10 mouse cellular contexts compared by ENCODE assay signal in genomic region chr11:103184891-103185290, GRCm38 (mm10). TPM values are rescaled to one million over a fixed set of nuclear protein-coding genes. Genes with fewer than 3 reads are reported as not detected.
DNase-seq lines count a peak whose midpoint lies in the region; ATAC-seq and TF ChIP-seq lines count a peak whose summit lies in the region.
"Had no signal": no experiment of that assay in that cellular context is flagged by ENCODE, and none has a peak within 500 bp of the region (broad histone marks: within the 10 kb centered on the region; RNA-seq: fewer than 3 reads in every experiment).

No protein-coding gene starts in this region.

- ATAC-seq in hindbrain, embryonic 14.5 days (ENCODE audit: low FRiP score), result no peak; the same call in 1 of the 2 replicates
- no peak for ATAC-seq in hindbrain, embryonic 13.5 days (ENCODE audit: low FRiP score)

- no peak overlapping the region for H3K27ac ChIP-seq in hindbrain, embryonic 14.5 days
- no peak overlapping the region for H3K27ac ChIP-seq in hindbrain, embryonic 13.5 days
- no peak overlapping the region for H3K27ac ChIP-seq in spleen, adult 2 months (ENCODE audit: insufficient read depth, low read length)
- H3K27ac ChIP-seq in thymus, adult 2 months (ENCODE audit: control insufficient read depth, insufficient read depth, low read length), result no peak overlapping the region
- H3K27ac ChIP-seq: embryonic facial prominence, embryonic 12.5 days had no signal

- WGBS in hindbrain, embryonic 14.5 days, result 35% methylated on average over 2 of the region's 2 CpGs
- 48% methylated on average over 2 of the region's 2 CpGs for WGBS in hindbrain, embryonic 13.5 days
- WGBS in spleen, adult 2 months, result 68% methylated on average over 2 of the region's 2 CpGs
- 80% methylated on average over 2 of the region's 2 CpGs for WGBS in thymus, adult 2 months

- no peaks in the 10 kb centered on the region for H3K27me3 ChIP-seq in hindbrain, embryonic 14.5 days (ENCODE audit: control insufficient read depth, insufficient read depth, low read length)
- H3K27me3 ChIP-seq in hindbrain, embryonic 13.5 days, result peaks cover 23% of the 10 kb centered on the region
- H3K27me3 ChIP-seq in spleen, adult 2 months (ENCODE audit: control insufficient read depth, insufficient read depth, low read length), result no peaks in the 10 kb centered on the region
- H3K27me3 ChIP-seq in thymus, adult 2 months (ENCODE audit: control insufficient read depth, insufficient read depth, low read length), result no peaks in the 10 kb centered on the region

- TF ChIP-seq CTCF in spleen, adult 2 months (IDR thresholded peaks at IDR 0.05; ENCODE audit: extremely low read depth, insufficient read depth, insufficient read length, insufficient replicate concordance), result peak; percentile 49; the same call in 1 of the 2 replicates
- peak; percentile 69; the same call in 1 of the 2 replicates for TF ChIP-seq CTCF in brain, embryonic 14.5 days (IDR thresholded peaks at IDR 0.05; ENCODE audit: borderline replicate concordance, extremely low read depth, insufficient read depth, insufficient read length)
- TF ChIP-seq CTCF in thymus, adult 2 months (IDR thresholded peaks at IDR 0.05; ENCODE audit: borderline replicate concordance, control insufficient read depth, extremely low read depth, insufficient read depth, low read length, poor library complexity), result no peak

- no peaks in the 10 kb centered on the region for H3K4me1 ChIP-seq in hindbrain, embryonic 14.5 days (replicated peaks; ENCODE audit: control insufficient read depth, insufficient read depth, low read length)
- H3K4me1 ChIP-seq in hindbrain, embryonic 13.5 days (replicated peaks), result no peaks in the 10 kb centered on the region
- H3K4me1 ChIP-seq in spleen, adult 2 months (ENCODE audit: control insufficient read depth, insufficient read depth, insufficient read length), result no peaks in the 10 kb centered on the region
- no peaks in the 10 kb centered on the region for H3K4me1 ChIP-seq in thymus, adult 2 months (replicated peaks; ENCODE audit: control insufficient read depth, insufficient read depth, low read length)
- H3K4me1 ChIP-seq: embryonic facial prominence, embryonic 12.5 days had no signal

- peak; percentile 73 for DNase-seq in hindbrain, embryonic 14.5 days (ENCODE audit: low spot score)
- peak; percentile 42 to 59 for DNase-seq in spleen, adult 2 months (ENCODE audit: low read depth in 1 of 2, low spot score in 2 of 2)
- no peak for DNase-seq in spleen, postnatal 4 days (ENCODE audit: low spot score in 2 of 2)
- DNase-seq in brain, embryonic 14.5 days (ENCODE audit: low read depth), result peak; percentile 71
- DNase-seq in induced T-regulatory cell, adult 2 months (ENCODE audit: low read depth), result peak; percentile 81
- peak; percentile 56 for DNase-seq in thymus, adult 2 months
- DNase-seq in right cerebral cortex, postnatal 36 days (ENCODE audit: low spot score in 2 of 2), result no peak

- H3K9me3 ChIP-seq in hindbrain, embryonic 14.5 days (ENCODE audit: control insufficient read depth, low read length), result no peaks in the 10 kb centered on the region
- H3K9me3 ChIP-seq in hindbrain, embryonic 13.5 days, result no peaks in the 10 kb centered on the region
- H3K9me3 ChIP-seq: embryonic facial prominence, embryonic 12.5 days had no signal

- H3K36me3 ChIP-seq in hindbrain, embryonic 14.5 days (replicated peaks; ENCODE audit: control insufficient read depth, insufficient read depth), result no peaks in the 10 kb centered on the region; the same call in 1 of the 2 replicates
- H3K36me3 ChIP-seq in hindbrain, embryonic 13.5 days, result 0 out of 2 replicates have a peak, but pooled peaks cover 9% of the 10 kb centered on the region
- peaks cover 56% of the 10 kb centered on the region for H3K36me3 ChIP-seq in spleen, adult 2 months (ENCODE audit: control insufficient read depth, insufficient read depth, low read length)
- H3K36me3 ChIP-seq in thymus, adult 2 months (ENCODE audit: control insufficient read depth, insufficient read depth, low read length), result peaks cover 67% of the 10 kb centered on the region
- H3K36me3 ChIP-seq: embryonic facial prominence, embryonic 12.5 days had no signal

- no peak overlapping the region for H3K9ac ChIP-seq in hindbrain, embryonic 14.5 days
- H3K9ac ChIP-seq in hindbrain, embryonic 13.5 days, result no peak overlapping the region
- H3K9ac ChIP-seq: embryonic facial prominence, embryonic 12.5 days had no signal

- no peak overlapping the region for H3K4me3 ChIP-seq in hindbrain, embryonic 14.5 days (replicated peaks; ENCODE audit: low read length)
- H3K4me3 ChIP-seq in hindbrain, embryonic 13.5 days, result no peak overlapping the region
- H3K4me3 ChIP-seq in spleen, adult 2 months (ENCODE audit: extremely low read depth, insufficient read depth, insufficient read length), result no peak overlapping the region
- no peak overlapping the region for H3K4me3 ChIP-seq in thymus, adult 2 months (ENCODE audit: control insufficient read depth, insufficient read depth, low read length)
- H3K4me3 ChIP-seq: embryonic facial prominence, embryonic 12.5 days had no signal

- no peak for TF ChIP-seq POLR2A in spleen, adult 2 months (IDR thresholded peaks at IDR 0.05; ENCODE audit: low read depth, low read length)
- no peak for TF ChIP-seq POLR2A in brain, embryonic 14.5 days (IDR thresholded peaks at IDR 0.05; ENCODE audit: borderline replicate concordance, extremely low read depth, insufficient read depth, insufficient read length, poor library complexity, severe bottlenecking)
- no peak for TF ChIP-seq POLR2A in thymus, adult 2 months (IDR thresholded peaks at IDR 0.05; ENCODE audit: control insufficient read depth, extremely low read depth, insufficient read depth, low read length, poor library complexity)

- no peak overlapping the region for H3K4me2 ChIP-seq in hindbrain, embryonic 14.5 days (replicated peaks)
- no peak overlapping the region for H3K4me2 ChIP-seq in hindbrain, embryonic 13.5 days
- H3K4me2 ChIP-seq: embryonic facial prominence, embryonic 12.5 days had no signal

RNA-seq across cellular contexts. Expression of gene Fmnl1, which starts 14.0 kb away (rescaled TPM):
- polyA plus RNA-seq in hindbrain, embryonic 14.5 days (2014; fragmentation: Nextera tagmentation; extraction: Ambion mirVana), result 6.1 and 8.0 TPM in 2 replicates
- polyA plus RNA-seq in hindbrain, embryonic 13.5 days (2015; fragmentation: Nextera tagmentation; extraction: Ambion mirVana), result 3.1 and 3.3 TPM in 2 replicates
- polyA plus RNA-seq in spleen, adult 2 months (2012; rRNA removed), result 137 and 147 TPM in 2 replicates
- polyA plus RNA-seq in brain, embryonic 14.5 days (2012; rRNA removed), result 16.1 and 28.6 TPM in 2 replicates
- 235 and 264 TPM in 2 replicates for polyA plus RNA-seq in thymus, adult 2 months (2012; rRNA removed)

RNA-seq across cellular contexts. Expression of gene 1700023F06Rik, which starts 23.5 kb away (rescaled TPM):
- 1.9 TPM in 2 replicates for polyA plus RNA-seq in hindbrain, embryonic 14.5 days (2014; fragmentation: Nextera tagmentation; extraction: Ambion mirVana)
- 0.87 and 1.3 TPM in 2 replicates for polyA plus RNA-seq in hindbrain, embryonic 13.5 days (2015; fragmentation: Nextera tagmentation; extraction: Ambion mirVana)
- not detected in 2 replicates for polyA plus RNA-seq in spleen, adult 2 months (2012; rRNA removed)
- 1.4 and 1.7 TPM in 2 replicates for polyA plus RNA-seq in brain, embryonic 14.5 days (2012; rRNA removed)
- 0.23 and 0.35 TPM in 2 replicates for polyA plus RNA-seq in thymus, adult 2 months (2012; rRNA removed)

RNA-seq across cellular contexts. Expression of gene Spata32, which starts 33.3 kb away (rescaled TPM):
- 0.29 and 0.31 TPM in 2 replicates for polyA plus RNA-seq in hindbrain, embryonic 14.5 days (2014; fragmentation: Nextera tagmentation; extraction: Ambion mirVana)
- 0.40 and 0.58 TPM in 2 replicates for polyA plus RNA-seq in hindbrain, embryonic 13.5 days (2015; fragmentation: Nextera tagmentation; extraction: Ambion mirVana)
- polyA plus RNA-seq in spleen, adult 2 months (2012; rRNA removed), result not detected in 2 replicates
- polyA plus RNA-seq in brain, embryonic 14.5 days (2012; rRNA removed), result 0.48 and 0.68 TPM in 2 replicates
- polyA plus RNA-seq in thymus, adult 2 months (2012; rRNA removed), result not detected in 2 replicates
- polyA plus RNA-seq: embryonic facial prominence, embryonic 12.5 days; limb, embryonic 14.5 days had no signal

RNA-seq across cellular contexts. Expression of gene Hexim2, which starts 52.7 kb away (rescaled TPM):
- polyA plus RNA-seq in hindbrain, embryonic 14.5 days (2014; fragmentation: Nextera tagmentation; extraction: Ambion mirVana), result 20.9 and 24.2 TPM in 2 replicates
- 21.3 and 22.3 TPM in 2 replicates for polyA plus RNA-seq in hindbrain, embryonic 13.5 days (2015; fragmentation: Nextera tagmentation; extraction: Ambion mirVana)
- 2.3 and 3.0 TPM in 2 replicates for polyA plus RNA-seq in spleen, adult 2 months (2012; rRNA removed)
- 12.5 and 18.7 TPM in 2 replicates for polyA plus RNA-seq in brain, embryonic 14.5 days (2012; rRNA removed)
- polyA plus RNA-seq in thymus, adult 2 months (2012; rRNA removed), result 4.9 and 6.9 TPM in 2 replicates

Comparison
In these comparisons a context has a peak if more than half of its experiments do, and no peak if none do; other contexts are left out.
1. DNase-seq: peak in hindbrain, embryonic 14.5 days (single experiment), spleen, adult 2 months (2 of 2), brain, embryonic 14.5 days (single experiment), induced T-regulatory cell, adult 2 months (single experiment) and thymus, adult 2 months (single experiment); none in spleen, postnatal 4 days (0 of 2) and right cerebral cortex, postnatal 36 days (0 of 2).